Mouse (Mus musculus): Measurements from ENCODE around the gene Fbxw8. TPM values are rescaled to one million over a fixed set of nuclear protein-coding genes. Genes with fewer than 3 reads are reported as not detected.

Fbxw8 gene
- total and polyA plus RNA-seq, 2 experiments from 2014 or later, result 14.4 to 43.0 TPM

DNA sequence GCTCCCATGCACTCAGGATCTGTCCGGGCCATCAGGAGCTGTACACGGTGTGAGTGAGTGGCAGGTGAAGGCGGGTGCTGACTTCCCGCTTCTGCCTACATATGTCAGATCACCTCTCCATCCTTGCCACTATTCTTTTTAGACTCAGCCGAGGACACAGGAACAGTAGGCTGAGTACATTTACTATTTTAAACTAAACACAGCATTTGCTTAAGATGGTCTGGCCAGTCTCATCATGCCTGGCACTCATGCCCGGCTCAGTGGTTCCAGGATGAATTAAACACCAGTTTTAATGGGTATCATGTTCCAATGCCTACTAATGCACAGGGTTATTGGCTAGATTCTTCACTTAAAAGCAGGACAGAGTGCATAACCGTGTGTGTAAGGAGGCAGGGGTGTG, 42.2 kb downstream of the Fbxw8 start:
- Histone ChIP-seq H3K36me3 (ENCODE audit: insufficient read depth, low read length) (peaks cover 19% of the 10 kb centered on the region), H3K4me2 (ENCODE audit: low read depth, low read length, poor library complexity, severe bottlenecking) (no peak overlapping the region), H3K4me3 (ENCODE audit: low read depth, low read length) (no peak overlapping the region), H3K27ac (ENCODE audit: low read depth, low read length) (no peak overlapping the region), H3K27me3 (ENCODE audit: insufficient read depth, low read length) (no peaks in the 10 kb centered on the region), H3K9me3 (ENCODE audit: low read length) (no peaks in the 10 kb centered on the region), H3K9ac (replicated peaks; ENCODE audit: low read length, poor library complexity, severe bottlenecking) (no peak overlapping the region), H3K4me1 (ENCODE audit: insufficient read depth, low read length) (peaks cover 10% of the 10 kb centered on the region)
- 88% methylated on average over 7 of the region's 7 CpGs for WGBS
- no peak for ATAC-seq (ENCODE audit: low FRiP score)
- no peak for DNase-seq (ENCODE audit: low spot score)
- no peak for TF ChIP-seq CTCF (IDR thresholded peaks at IDR 0.05)

DNA sequence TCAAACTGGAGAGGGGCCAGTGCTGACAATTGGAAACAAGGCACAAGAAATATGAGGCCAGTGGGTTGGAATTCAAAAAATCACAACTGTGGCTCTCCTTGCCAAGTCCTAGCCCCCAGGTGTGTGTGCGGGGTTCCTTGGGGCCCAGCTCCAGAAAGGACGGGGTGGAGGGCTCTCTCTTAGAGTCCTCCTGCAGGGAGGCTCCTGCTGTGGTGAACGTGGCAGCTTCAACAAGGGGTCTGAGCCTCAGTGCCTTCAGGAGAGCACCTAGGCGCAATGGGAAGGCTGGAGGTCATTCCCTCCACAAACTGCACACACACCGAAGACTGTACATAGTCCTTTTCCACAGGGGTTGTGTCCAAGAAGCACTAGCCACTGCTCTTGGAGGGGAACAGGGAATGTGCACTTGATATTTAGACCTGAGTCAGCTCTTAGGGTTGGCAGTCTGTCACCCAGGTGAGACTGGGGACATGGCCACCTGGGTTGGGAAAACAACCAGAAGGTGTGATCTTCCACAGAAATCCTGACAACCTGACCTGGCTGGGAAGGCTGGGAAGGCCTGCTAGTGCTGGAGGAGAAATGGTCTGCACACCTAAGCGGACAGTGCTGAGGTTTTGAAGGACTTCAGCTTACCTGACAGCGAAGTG, 46.3 kb downstream of the Fbxw8 start:
- H3K9ac ChIP-seq (replicated peaks; ENCODE audit: low read length, poor library complexity, severe bottlenecking), result no peak overlapping the region
- H3K27ac ChIP-seq (ENCODE audit: low read depth, low read length), result no peak overlapping the region
- no peaks in the 10 kb centered on the region for H3K27me3 ChIP-seq (ENCODE audit: insufficient read depth, low read length)
- no peak overlapping the region for H3K4me2 ChIP-seq (ENCODE audit: low read depth, low read length, poor library complexity, severe bottlenecking)
- peaks cover 10% of the 10 kb centered on the region for H3K4me1 ChIP-seq (ENCODE audit: insufficient read depth, low read length)
- no peak for DNase-seq (ENCODE audit: low spot score)
- TF ChIP-seq CTCF (IDR thresholded peaks at IDR 0.05), result no peak
- no peak overlapping the region for H3K4me3 ChIP-seq (ENCODE audit: low read depth, low read length)
- no peaks in the 10 kb centered on the region for H3K9me3 ChIP-seq (ENCODE audit: low read length)
- no peak for ATAC-seq (ENCODE audit: low FRiP score)
- WGBS, result 81% methylated on average over 7 of the region's 7 CpGs
- H3K36me3 ChIP-seq (ENCODE audit: insufficient read depth, low read length), result peaks cover 27% of the 10 kb centered on the region

DNA sequence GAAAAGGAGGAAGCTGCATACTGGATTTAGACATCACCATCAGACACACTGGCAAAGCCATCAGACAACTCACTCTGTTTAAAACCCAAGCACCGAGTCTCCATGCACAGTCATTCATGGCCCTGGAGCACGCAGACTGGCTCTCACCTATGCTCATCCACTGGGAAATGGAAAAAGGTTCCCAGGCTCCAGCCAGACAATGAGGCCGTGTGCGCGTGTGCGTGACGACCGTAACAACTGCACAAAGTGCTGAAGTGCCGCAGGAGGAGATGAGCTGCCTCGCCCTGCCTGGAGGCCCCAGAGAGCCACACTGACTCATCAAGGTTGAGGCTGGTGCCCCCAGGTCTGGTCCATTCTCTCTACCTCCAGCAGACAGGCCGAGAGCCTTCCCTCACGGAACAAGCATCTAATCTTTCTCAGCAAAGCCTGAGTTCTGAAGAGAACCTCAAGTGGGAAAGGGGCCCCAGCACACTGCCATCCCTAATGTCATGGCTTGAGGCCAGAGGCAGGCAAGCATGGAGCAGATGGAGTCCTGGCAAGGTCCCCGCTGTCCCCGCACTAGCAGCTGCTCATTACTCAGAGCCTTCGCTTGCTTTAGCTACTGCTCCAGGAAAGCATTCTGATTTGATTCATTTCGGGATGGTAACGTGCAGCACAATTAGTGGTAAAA, 47.0 kb downstream of the Fbxw8 start:
- Histone ChIP-seq H3K4me1 (ENCODE audit: insufficient read depth, low read length) (peaks cover 10% of the 10 kb centered on the region), H3K9ac (replicated peaks; ENCODE audit: low read length, poor library complexity, severe bottlenecking) (no peak overlapping the region), H3K4me2 (ENCODE audit: low read depth, low read length, poor library complexity, severe bottlenecking) (no peak overlapping the region), H3K27ac (ENCODE audit: low read depth, low read length) (peak overlapping the region; percentile 4; the same call in 1 of the 2 replicates), H3K4me3 (ENCODE audit: low read depth, low read length) (no peak overlapping the region), H3K27me3 (ENCODE audit: insufficient read depth, low read length) (no peaks in the 10 kb centered on the region), H3K36me3 (ENCODE audit: insufficient read depth, low read length) (peaks cover 27% of the 10 kb centered on the region), H3K9me3 (ENCODE audit: low read length) (no peaks in the 10 kb centered on the region)
- WGBS, result 46% methylated on average over 17 of the region's 17 CpGs
- ATAC-seq (ENCODE audit: low FRiP score) (no peak; the same call in 1 of the 2 replicates), DNase-seq (ENCODE audit: low spot score) (peak; percentile 86)
- TF ChIP-seq CTCF (IDR thresholded peaks at IDR 0.05), result no peak

DNA sequence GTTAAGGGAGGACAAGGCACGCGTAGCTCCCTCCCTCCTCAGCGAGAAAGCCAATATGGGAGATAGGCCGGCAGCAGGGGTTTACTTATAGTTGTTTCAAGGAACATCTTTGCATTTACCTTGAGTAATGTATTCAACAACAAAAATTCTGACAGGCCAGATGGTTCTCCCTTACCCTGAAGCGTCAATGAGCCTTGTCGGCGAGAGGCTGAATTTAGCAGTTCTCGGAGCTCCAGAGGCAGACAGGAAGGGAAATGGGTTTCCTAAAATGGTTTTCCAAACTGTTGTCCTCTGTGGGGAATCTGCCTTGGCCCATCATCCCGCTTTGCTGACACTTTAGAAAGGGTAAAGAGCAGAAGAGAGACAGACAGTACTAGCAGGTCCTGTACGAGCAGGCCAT, 48.6 kb downstream of the Fbxw8 start:
- peaks cover 10% of the 10 kb centered on the region for H3K4me1 ChIP-seq (ENCODE audit: insufficient read depth, low read length)
- H3K27ac ChIP-seq (ENCODE audit: low read depth, low read length), result no peak overlapping the region
- no peak overlapping the region for H3K4me2 ChIP-seq (ENCODE audit: low read depth, low read length, poor library complexity, severe bottlenecking)
- no peak overlapping the region for H3K9ac ChIP-seq (replicated peaks; ENCODE audit: low read length, poor library complexity, severe bottlenecking)
- DNase-seq (ENCODE audit: low spot score) (no peak), ATAC-seq (ENCODE audit: low FRiP score) (no peak)
- peaks cover 25% of the 10 kb centered on the region for H3K36me3 ChIP-seq (ENCODE audit: insufficient read depth, low read length)
- H3K4me3 ChIP-seq (ENCODE audit: low read depth, low read length), result no peak overlapping the region
- TF ChIP-seq CTCF (IDR thresholded peaks at IDR 0.05), result no peak
- no peaks in the 10 kb centered on the region for H3K9me3 ChIP-seq (ENCODE audit: low read length)
- H3K27me3 ChIP-seq (ENCODE audit: insufficient read depth, low read length), result no peaks in the 10 kb centered on the region
- WGBS, result 92% methylated on average over 10 of the region's 10 CpGs

DNA sequence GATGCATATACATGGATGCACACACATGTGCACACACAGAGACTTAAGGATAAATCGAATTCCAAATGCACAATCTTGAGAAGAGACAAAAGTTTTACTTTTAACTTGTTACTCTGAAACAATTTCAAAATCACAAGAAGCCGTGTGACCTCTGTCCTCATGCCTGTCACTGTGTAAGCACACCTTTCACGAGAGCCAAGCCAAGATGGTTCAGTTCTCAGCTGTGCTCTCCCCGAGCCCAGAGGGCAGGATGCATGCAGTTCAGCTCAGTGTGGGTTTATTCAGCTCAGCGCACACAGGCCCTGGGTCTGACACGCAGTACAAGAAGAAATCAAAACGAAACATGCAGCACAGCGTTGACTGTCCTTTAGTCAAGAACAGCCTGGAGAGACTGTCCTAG, 49.7 kb downstream of the Fbxw8 start:
- TF ChIP-seq CTCF (IDR thresholded peaks at IDR 0.05), result no peak
- H3K4me2 ChIP-seq (ENCODE audit: low read depth, low read length, poor library complexity, severe bottlenecking), result no peak overlapping the region
- H3K36me3 ChIP-seq (ENCODE audit: insufficient read depth, low read length), result peaks cover 17% of the 10 kb centered on the region; the same call in 1 of the 2 replicates
- H3K9me3 ChIP-seq (ENCODE audit: low read length), result no peaks in the 10 kb centered on the region
- no peak overlapping the region for H3K27ac ChIP-seq (ENCODE audit: low read depth, low read length)
- no peak overlapping the region for H3K9ac ChIP-seq (replicated peaks; ENCODE audit: low read length, poor library complexity, severe bottlenecking)
- no peak overlapping the region for H3K4me3 ChIP-seq (ENCODE audit: low read depth, low read length)
- ATAC-seq (ENCODE audit: low FRiP score) (no peak), DNase-seq (ENCODE audit: low spot score) (no peak)
- peaks cover 10% of the 10 kb centered on the region for H3K4me1 ChIP-seq (ENCODE audit: insufficient read depth, low read length)
- 90% methylated on average over 8 of the region's 8 CpGs for WGBS
- no peaks in the 10 kb centered on the region for H3K27me3 ChIP-seq (ENCODE audit: insufficient read depth, low read length)

DNA sequence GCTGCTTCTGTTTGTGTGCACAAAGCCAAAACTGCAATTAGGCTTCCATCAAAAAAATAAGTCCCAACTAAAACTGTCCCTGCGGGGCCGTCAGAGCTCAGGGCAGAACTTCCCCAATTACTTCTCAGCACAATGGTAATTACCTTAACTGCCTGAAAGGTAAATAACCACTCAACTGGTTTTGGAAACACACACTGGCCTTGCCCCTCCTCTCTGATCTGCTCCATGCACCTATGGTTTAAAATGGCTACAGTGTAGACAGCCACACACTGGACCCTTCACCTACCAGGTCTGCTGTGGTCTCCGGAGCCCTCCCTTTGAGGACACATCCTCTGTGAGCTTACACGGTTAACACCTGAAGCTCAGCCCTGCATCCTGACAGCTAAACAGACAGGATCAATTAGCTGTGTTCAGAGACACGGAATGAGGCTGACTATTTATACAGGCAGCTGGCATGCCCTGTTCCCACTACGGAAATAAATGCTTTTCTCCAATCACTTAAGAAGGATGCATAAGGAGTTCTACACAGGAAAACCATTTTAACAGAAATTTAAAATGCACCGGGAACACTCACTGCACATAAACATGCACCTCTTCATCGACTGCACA, 55.3 kb downstream of the Fbxw8 start:
- no peaks in the 10 kb centered on the region for H3K27me3 ChIP-seq (ENCODE audit: insufficient read depth, low read length)
- H3K4me2 ChIP-seq (ENCODE audit: low read depth, low read length, poor library complexity, severe bottlenecking), result no peak overlapping the region
- H3K27ac ChIP-seq (ENCODE audit: low read depth, low read length), result no peak overlapping the region
- H3K4me1 ChIP-seq (ENCODE audit: insufficient read depth, low read length), result 0 out of 2 replicates have a peak, but pooled peaks cover 3% of the 10 kb centered on the region
- DNase-seq (ENCODE audit: low spot score) (no peak), ATAC-seq (ENCODE audit: low FRiP score) (no peak)
- no peak overlapping the region for H3K9ac ChIP-seq (replicated peaks; ENCODE audit: low read length, poor library complexity, severe bottlenecking)
- H3K4me3 ChIP-seq (ENCODE audit: low read depth, low read length), result no peak overlapping the region
- WGBS, result 80% methylated on average over 8 of the region's 8 CpGs
- no peaks in the 10 kb centered on the region for H3K9me3 ChIP-seq (ENCODE audit: low read length)
- TF ChIP-seq CTCF (IDR thresholded peaks at IDR 0.05), result no peak
- peaks cover 8% of the 10 kb centered on the region for H3K36me3 ChIP-seq (ENCODE audit: insufficient read depth, low read length)
